Mouse (Mus musculus) embryo, embryonic 10.5 days (tissue): ENCODE measurements at regions not wholly inside any gene's neighbourhood (a gene's known extent, or its start where the extent isn't known, plus 50 kb on each side); places are given as distances from the start of the nearest gene placed in this dataset.

Source experiments
- DNase-seq: peaks from one replicate; pipeline ENCODE4 v3.0.0-alpha.2; 2015; ENCODE audit warnings: low spot score

DNA sequence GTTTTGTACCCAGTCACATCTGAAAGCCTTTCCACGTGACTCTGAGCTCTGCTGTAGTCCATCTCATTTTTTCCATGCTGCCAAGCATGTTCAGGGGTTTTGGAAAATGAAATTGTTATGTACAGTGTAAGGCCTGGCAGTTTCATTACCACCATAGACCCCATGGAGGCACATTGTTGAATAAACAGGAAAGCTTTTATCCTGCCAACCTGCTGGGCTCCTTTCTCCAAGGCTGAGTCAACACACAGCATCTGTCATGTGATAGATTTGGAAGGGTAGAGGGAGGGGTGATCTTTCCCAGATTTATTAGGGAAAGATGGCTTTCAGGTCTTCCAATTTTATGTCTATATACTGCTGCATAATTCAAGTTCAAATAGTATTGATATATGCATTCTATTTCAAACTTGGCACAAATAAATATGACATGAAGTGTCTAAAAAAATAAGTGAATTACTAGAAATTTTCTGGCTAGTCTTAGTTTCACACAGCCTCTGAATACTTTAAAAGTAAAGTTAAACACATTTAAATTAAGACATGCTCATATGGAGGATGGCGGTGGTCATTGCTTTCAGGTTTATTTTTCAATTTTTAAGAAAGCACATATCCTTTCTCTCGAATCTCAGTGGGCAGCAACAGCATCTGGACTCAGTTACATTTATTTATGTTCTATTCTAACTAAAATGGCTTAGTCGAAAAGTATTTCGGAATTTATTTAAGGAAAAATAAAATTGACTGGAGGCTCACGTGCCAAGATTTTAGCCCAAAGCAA lies 942.1 kb upstream of the Flrt2 start:
- DNase-seq: no peak

DNA sequence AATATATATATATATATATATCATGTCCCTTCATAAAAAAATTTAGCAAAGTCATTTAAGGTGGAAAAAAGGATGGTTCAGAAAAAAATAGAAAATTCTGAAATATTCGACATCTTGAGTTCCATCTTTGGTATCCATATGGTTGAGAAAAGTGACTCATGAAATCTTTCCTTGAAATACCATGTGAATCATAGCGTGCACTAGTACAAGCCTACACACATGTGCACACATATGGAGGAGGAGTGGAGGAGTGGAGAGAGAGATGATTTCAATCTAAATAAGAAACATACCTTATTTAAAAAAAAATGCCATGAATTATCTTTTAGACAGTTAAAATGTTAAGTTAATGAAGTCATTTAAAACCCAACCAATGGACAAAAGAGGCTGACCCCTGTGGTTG lies 936.3 kb upstream of the Flrt2 start:
- no peak for DNase-seq

DNA sequence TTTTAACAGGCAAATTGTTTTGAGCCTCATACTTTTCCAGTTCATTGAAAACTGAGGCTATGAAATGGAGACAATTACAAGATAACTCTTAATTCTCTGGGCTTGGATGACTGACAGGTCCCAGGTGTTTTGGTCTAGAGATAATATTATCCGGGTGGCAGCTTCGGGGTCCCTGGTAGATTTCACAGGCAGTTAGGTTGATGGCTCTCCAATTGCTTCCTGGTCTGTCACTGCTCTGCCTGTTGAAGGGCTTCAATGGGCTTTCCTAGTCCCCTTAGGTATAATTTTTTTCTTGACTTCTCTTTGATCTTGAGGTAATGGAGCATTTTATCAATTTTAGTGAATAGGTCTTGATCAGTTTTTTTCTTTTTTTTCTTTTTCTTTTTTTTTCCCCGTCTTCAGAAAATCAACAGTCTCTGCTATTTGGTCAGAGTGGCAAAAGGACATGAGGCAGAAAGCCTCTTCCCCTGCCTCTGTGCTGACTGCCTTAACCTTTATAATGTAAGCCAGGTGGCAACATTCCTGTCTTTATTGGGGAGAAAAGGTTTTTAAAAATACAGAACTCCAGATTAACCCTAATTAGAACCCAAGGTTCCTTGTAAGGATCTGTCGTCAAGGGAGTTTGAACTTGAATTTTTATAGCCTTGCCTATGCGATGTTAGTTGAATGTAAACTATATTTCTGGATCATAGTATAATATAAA lies 896.0 kb upstream of the Flrt2 start:
- peak; percentile 54 for DNase-seq

DNA sequence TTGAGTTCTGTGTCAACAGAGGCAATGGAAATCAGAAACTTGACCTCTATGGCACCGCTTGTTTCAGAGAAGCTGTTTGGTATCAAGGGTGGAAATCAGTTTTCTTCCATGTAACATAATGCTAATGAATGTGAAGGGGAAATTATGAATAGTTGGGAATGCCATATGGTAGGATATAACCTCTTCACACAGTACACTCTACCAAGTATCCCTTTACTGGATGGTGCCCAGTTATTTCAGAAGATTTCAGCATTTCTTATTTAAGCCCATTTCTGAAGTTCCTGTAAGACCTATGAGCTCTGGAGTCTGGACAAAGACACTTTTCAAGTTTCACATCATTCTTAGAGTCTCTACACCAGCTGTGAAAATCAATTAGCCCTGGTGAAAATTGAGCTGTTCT lies 887.3 kb upstream of the Flrt2 start:
- peak; percentile 27 for DNase-seq

DNA sequence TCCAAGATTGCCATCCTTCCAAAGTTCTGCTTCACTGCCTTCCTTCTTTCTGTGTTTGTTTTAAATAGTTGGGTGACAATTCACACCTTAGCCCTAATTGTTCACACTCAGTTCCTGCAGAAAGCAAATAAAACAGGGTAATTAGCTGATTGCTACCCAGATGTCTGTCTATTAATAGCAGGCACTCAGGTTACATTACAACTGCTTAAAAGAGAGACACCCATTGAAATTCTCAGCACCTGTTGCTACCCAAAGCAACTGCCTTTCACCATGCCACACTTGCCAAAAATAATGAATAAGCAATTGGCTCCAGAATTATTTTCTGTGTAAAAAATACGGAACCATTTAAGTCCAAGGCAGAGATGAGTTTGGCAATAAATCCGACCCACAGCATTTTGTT lies 860.6 kb upstream of the Flrt2 start:
- no peak for DNase-seq

DNA sequence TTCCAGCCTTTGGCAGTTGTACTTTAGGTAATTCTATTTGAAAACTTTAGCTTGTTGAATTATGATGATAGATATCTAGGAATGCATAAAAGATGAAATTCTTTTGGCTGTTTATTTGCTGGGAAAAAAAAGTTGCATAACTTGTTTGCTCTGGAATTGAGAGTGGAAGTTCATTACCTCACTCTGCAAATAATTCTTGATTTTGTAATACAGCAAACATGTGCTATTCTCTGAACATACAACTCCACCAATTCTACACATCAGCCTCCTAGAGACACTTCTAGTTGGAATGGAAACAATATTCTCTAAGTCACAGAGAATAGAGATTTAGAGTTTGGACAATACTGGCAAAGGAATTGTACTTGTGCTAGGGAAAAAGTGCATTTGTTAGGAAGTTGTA lies 829.3 kb upstream of the Flrt2 start:
- no peak for DNase-seq

DNA sequence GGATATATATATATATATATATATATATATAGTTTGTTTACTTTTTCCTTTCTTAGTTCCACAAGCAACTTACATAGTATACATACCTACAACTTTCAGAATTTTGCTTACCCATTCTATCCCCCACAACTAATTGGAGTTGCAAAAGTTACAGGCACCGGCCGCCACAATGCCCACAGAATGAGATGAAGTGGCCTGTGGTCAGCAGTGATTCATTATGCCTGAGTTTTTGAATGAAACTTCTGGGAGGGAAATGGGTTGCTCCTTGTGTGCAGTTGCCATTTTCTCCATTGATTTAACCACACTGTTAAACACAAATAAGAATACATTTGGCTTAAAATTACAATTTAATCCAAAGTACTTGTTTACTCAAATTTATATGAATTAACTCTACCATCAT lies 781.2 kb upstream of the Flrt2 start:
- no peak for DNase-seq

DNA sequence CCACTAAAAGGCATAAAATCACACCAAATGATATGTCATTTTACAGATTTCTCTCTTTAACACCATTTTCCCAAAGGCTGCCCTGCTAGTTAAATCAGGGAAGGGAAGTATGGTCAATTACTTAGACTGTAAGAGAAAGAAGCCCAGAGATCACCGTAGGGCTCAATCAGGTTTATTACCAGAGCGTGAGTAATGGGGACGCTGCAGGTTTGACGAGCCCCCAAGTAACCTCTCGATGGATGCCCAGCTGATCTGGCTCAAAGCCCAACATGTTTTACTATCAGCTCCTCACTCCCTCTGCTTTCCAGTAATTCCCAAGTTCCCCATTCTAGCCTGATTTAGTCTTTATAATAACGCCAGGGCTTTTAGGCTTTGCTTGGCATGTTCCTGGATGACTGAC lies 749.0 kb upstream of the Flrt2 start:
- no peak for DNase-seq
